Mouse (Mus musculus) embryonic facial prominence, embryonic 10.5 days (tissue): ENCODE results near the gene Tecr. TPM values are rescaled to one million over a fixed set of nuclear protein-coding genes. Genes with fewer than 3 reads are reported as not detected.

Source experiments
- DNase-seq: peaks from one replicate; pipeline ENCODE4 v3.0.0-alpha.2; 2017; ENCODE audit warnings: low spot score
- H3K27ac ChIP-seq: fragments of 300-500 bp; sonication (generic); replicated peaks from 2 replicates; pipeline ENCODE4 v1.5.1; 2016; ENCODE audit warnings: mild to moderate bottlenecking
- H3K27me3 ChIP-seq: fragments of 300-500 bp; sonication (generic); replicated peaks from 2 replicates; pipeline ENCODE4 v1.6.1; 2016; ENCODE audit warnings: low read depth, mild to moderate bottlenecking; ENCODE audit not compliant: poor library complexity, severe bottlenecking
- H3K36me3 ChIP-seq: fragments of 300-500 bp; sonication (generic); replicated peaks from 2 replicates; pipeline ENCODE4 v1.6.1; 2016; ENCODE audit warnings: mild to moderate bottlenecking, moderate library complexity
- H3K4me1 ChIP-seq: fragments of 300-500 bp; sonication (generic); 2 replicates; pipeline ENCODE4 v1.6.1; 2016
- H3K4me3 ChIP-seq: fragments of 300-500 bp; sonication (generic); 2 replicates; pipeline ENCODE4 v1.5.1; 2016; ENCODE audit warnings: mild to moderate bottlenecking, moderate library complexity
- H3K9me3 ChIP-seq: fragments of 300-500 bp; sonication (generic); 2 replicates; pipeline ENCODE4 v1.6.1; 2016; ENCODE audit warnings: mild to moderate bottlenecking
- WGBS: fragments of 180-500 bp; shearing (Covaris S2); methylation state at CpG from one replicate; pipeline ENCODE4 v1.1.7; 2016; 5-methylcytosine and 5-hydroxymethylcytosine counted together
- polyA plus RNA-seq: library from polyadenylated mRNA; unstranded; fragments of >200 nt; fragmentation: Nextera tagmentation; extraction: Ambion mirVana; gene quantifications from 2 replicates; pipeline ENCODE4 v1.2.1, GENCODE M21; 2016

Gene Tecr
- polyA plus RNA-seq, 1 experiment from 2014 or later: 667 TPM

GRCm38 (mm10) chr8:83590488-83591023, 17.2 kb downstream of the Tecr start:
- H3K9me3 ChIP-seq: no peaks in the 10 kb centered on the region
- H3K27me3 ChIP-seq: no peaks in the 10 kb centered on the region
- peaks cover 47% of the 10 kb centered on the region for H3K4me1 ChIP-seq
- no peak overlapping the region for H3K4me3 ChIP-seq
- no peak for DNase-seq
- H3K36me3 ChIP-seq: peaks cover 64% of the 10 kb centered on the region
- no peak overlapping the region for H3K27ac ChIP-seq
- WGBS: 86% methylated on average over 7 of the region's 7 CpGs

- WGBS: 96% methylated on average over 5 of the region's 5 CpGs
Measured at GRCm38 (mm10) chr8:83588886-83589285, 18.9 kb downstream of the Tecr start.

GRCm38 (mm10) chr8:83587644-83588043, 20.1 kb downstream of the Tecr start:
- no peak overlapping the region for H3K27ac ChIP-seq
- H3K36me3 ChIP-seq: peaks cover 92% of the 10 kb centered on the region
- H3K27me3 ChIP-seq: no peaks in the 10 kb centered on the region
- no peak for DNase-seq
- WGBS: 70% methylated on average over 6 of the region's 6 CpGs
- no peaks in the 10 kb centered on the region for H3K9me3 ChIP-seq
- H3K4me1 ChIP-seq: peaks cover 40% of the 10 kb centered on the region
- H3K4me3 ChIP-seq: no peak overlapping the region

More at GRCm38 (mm10) chr8:83588886-83589285, 18.9 kb downstream of the Tecr start:
- no peak overlapping the region for H3K4me3 ChIP-seq
- DNase-seq: no peak
- H3K36me3 ChIP-seq: peaks cover 81% of the 10 kb centered on the region
- no peaks in the 10 kb centered on the region for H3K27me3 ChIP-seq
- no peak overlapping the region for H3K27ac ChIP-seq
- H3K9me3 ChIP-seq: no peaks in the 10 kb centered on the region
- peaks cover 42% of the 10 kb centered on the region for H3K4me1 ChIP-seq

GRCm38 (mm10) chr8:83585333-83585732, 22.4 kb downstream of the Tecr start:
- H3K36me3 ChIP-seq: peaks cover 90% of the 10 kb centered on the region
- H3K9me3 ChIP-seq: no peaks in the 10 kb centered on the region
- H3K27ac ChIP-seq: no peak overlapping the region
- H3K4me1 ChIP-seq: peaks cover 42% of the 10 kb centered on the region
- 90% methylated on average over 3 of the region's 3 CpGs for WGBS
- no peaks in the 10 kb centered on the region for H3K27me3 ChIP-seq
- H3K4me3 ChIP-seq: no peak overlapping the region
- DNase-seq: no peak

- no peak overlapping the region for H3K27ac ChIP-seq
- DNase-seq: no peak
- H3K4me3 ChIP-seq: no peak overlapping the region
- WGBS: 89% methylated on average over 1 of the region's 1 CpGs
- peaks cover 90% of the 10 kb centered on the region for H3K36me3 ChIP-seq
- H3K9me3 ChIP-seq: no peaks in the 10 kb centered on the region
- no peaks in the 10 kb centered on the region for H3K27me3 ChIP-seq
- peaks cover 40% of the 10 kb centered on the region for H3K4me1 ChIP-seq
Measured at GRCm38 (mm10) chr8:83584771-83585170, 23.0 kb downstream of the Tecr start.

DNA sequence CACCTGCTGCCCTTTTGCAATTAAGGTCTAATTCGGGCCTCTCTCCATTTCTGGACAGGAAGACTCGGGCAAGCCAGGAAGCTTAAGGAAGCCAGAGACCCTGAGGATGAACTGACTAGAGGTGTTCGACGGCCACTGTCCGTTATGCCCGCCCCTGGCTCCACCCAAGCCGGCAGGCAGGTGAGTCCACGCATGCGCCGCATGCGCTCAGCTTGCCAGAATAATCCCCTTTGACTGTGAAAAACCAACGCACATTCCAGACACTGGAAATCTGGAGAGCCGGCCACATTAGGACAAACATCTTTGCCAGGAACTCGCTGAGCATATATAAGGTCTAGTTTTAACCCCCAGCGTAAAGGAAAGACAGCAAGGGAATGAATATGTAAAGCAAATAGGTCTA, 24.5 kb downstream of the Tecr start:
- H3K36me3 ChIP-seq: peaks cover 90% of the 10 kb centered on the region
- no peaks in the 10 kb centered on the region for H3K9me3 ChIP-seq
- no peaks in the 10 kb centered on the region for H3K27me3 ChIP-seq
- no peak overlapping the region for H3K27ac ChIP-seq
- H3K4me3 ChIP-seq: no peak overlapping the region
- DNase-seq: no peak
- WGBS: 91% methylated on average over 15 of the region's 15 CpGs
- H3K4me1 ChIP-seq: peaks cover 53% of the 10 kb centered on the region

- Histone ChIP-seq H3K27me3 (no peaks in the 10 kb centered on the region), H3K36me3 (peaks cover 82% of the 10 kb centered on the region), H3K27ac (no peak overlapping the region), H3K4me3 (no peak overlapping the region), H3K4me1 (peaks cover 54% of the 10 kb centered on the region), H3K9me3 (no peaks in the 10 kb centered on the region)
- WGBS: 89% methylated on average over 8 of the region's 8 CpGs
- no peak for DNase-seq
Measured at GRCm38 (mm10) chr8:83582226-83582625, 25.5 kb downstream of the Tecr start.

- Histone ChIP-seq H3K27me3 (no peaks in the 10 kb centered on the region), H3K4me1 (peaks cover 65% of the 10 kb centered on the region), H3K36me3 (peaks cover 73% of the 10 kb centered on the region), H3K4me3 (no peak overlapping the region), H3K27ac (no peak overlapping the region), H3K9me3 (no peaks in the 10 kb centered on the region)
- DNase-seq: no peak
- 90% methylated on average over 8 of the region's 8 CpGs for WGBS
Measured at GRCm38 (mm10) chr8:83580826-83581225, 26.9 kb downstream of the Tecr start.

DNA sequence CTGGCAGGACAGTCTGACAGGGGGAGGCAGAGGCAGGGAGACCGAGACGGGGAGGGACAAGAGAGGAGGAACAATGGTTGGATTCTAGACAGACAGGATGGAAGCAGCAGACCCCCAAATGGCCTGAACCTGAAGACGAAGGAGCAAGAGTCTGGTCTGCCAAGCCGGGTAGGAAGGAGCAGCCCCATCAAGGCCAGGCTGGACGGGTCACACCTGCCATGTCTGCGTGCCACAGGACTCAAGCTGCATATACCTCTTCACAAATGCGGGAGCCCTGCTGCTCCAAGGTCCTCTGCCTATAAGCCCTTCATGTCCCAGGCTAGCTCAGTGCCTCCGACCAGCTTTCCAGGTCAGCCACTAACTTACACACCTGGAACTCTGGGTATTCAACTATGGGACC, 28.1 kb downstream of the Tecr start:
- WGBS: 91% methylated on average over 8 of the region's 8 CpGs
- Histone ChIP-seq H3K36me3 (peaks cover 73% of the 10 kb centered on the region), H3K9me3 (no peaks in the 10 kb centered on the region), H3K4me3 (no peak overlapping the region), H3K27ac (no peak overlapping the region), H3K4me1 (peaks cover 76% of the 10 kb centered on the region), H3K27me3 (no peaks in the 10 kb centered on the region)
- DNase-seq: peak; percentile 7

DNA sequence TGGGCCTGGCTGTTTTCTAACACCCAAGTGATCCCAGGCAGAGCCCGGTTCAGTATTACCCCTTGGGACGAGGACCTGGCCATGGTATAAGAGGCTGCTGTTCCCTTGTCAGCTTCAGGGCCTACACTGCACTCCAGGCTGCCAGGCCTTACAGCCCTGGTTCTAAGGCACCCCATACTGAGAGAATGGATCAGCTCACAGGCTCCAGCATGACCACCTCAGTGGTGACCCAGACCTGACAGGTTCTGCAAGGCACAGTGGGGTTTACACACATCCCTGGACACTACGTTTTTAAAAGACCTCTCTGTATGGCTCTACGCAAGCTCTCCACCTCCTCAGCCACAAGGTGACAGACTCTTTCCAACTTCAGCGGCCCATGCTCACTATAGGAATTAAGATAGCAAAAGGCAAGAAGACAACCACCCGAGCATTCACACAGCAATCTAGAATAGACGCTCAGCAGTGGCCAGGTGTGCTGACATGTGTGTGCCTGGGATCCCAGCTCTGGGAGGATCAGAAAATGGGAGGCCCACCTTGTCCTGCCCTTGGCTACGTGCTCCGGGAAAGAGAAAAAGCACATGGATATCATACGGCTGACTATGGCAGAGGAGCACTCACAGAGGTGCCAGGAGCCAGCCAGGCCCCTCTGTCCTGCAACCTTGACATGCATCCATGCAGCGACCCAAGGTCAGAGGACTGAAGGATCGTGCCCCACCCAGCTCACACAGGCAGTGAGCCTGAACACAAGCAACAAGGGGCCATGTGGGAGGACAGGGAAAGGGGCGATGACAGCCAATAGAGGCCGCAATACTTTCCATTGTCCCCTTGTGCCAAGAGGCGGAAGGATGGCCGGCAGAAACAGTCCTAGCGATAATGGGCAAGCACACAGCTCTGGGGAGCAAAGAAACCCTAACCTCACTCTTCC, 29.4 kb downstream of the Tecr start:
- DNase-seq: peak; percentile 8
- Histone ChIP-seq H3K4me3 (no peak overlapping the region), H3K36me3 (peaks cover 73% of the 10 kb centered on the region), H3K9me3 (no peaks in the 10 kb centered on the region), H3K27ac (0 out of 2 replicates have a peak overlapping the region, but pooled peaks have one; percentile 26), H3K4me1 (peaks cover 89% of the 10 kb centered on the region), H3K27me3 (no peaks in the 10 kb centered on the region)
- 77% methylated on average over 17 of the region's 17 CpGs for WGBS

GRCm38 (mm10) chr8:83577384-83577791, 30.4 kb downstream of the Tecr start:
- DNase-seq: peak; percentile 23
- peak overlapping the region; percentile 44; the same call in 1 of the 2 replicates for H3K27ac ChIP-seq
- H3K9me3 ChIP-seq: no peaks in the 10 kb centered on the region
- H3K4me3 ChIP-seq: peak overlapping the region; percentile 33; the same call in 1 of the 2 replicates
- H3K27me3 ChIP-seq: no peaks in the 10 kb centered on the region
- H3K36me3 ChIP-seq: peaks cover 76% of the 10 kb centered on the region
- H3K4me1 ChIP-seq: peaks cover 88% of the 10 kb centered on the region
- 55% methylated on average over 9 of the region's 9 CpGs for WGBS

DNA sequence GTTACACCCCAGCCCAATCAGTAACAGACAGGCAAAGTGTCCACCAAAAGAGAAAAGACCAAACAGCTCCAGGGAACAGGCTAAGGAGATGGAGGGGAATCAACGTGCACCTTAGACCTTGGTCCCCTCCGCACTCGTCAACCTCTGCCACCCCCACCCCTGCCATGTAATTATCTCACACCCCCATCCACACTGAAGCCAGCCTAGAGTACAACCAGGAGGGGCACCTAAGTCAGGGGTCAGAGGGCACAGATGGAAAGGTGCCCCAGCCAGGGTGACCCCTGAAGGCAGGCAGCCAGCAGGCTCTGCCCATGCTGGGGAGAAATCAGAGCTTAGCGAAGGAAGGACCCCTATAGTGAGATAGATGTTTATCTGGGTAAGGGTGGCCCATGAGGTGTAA, 30.9 kb downstream of the Tecr start:
- Histone ChIP-seq H3K9me3 (no peaks in the 10 kb centered on the region), H3K36me3 (peaks cover 77% of the 10 kb centered on the region), H3K27ac (peak overlapping the region; percentile 44; the same call in 1 of the 2 replicates), H3K27me3 (no peaks in the 10 kb centered on the region), H3K4me1 (peaks cover 84% of the 10 kb centered on the region), H3K4me3 (peak overlapping the region; percentile 33; the same call in 1 of the 2 replicates)
- 42% methylated on average over 4 of the region's 4 CpGs for WGBS
- no peak for DNase-seq

GRCm38 (mm10) chr8:83576516-83576895, 31.3 kb downstream of the Tecr start:
- peaks cover 81% of the 10 kb centered on the region for H3K36me3 ChIP-seq
- H3K9me3 ChIP-seq: no peaks in the 10 kb centered on the region
- no peak overlapping the region for H3K4me3 ChIP-seq
- H3K27ac ChIP-seq: no peak overlapping the region
- H3K27me3 ChIP-seq: no peaks in the 10 kb centered on the region
- no peak for DNase-seq
- H3K4me1 ChIP-seq: peaks cover 82% of the 10 kb centered on the region
- 55% methylated on average over 4 of the region's 4 CpGs for WGBS
